Mouse (Mus musculus): Measurements from ENCODE around the gene 1300017J02Rik.
A peak's percentile ranks its signal among the peaks of the same experiment; 100 is the strongest.
"Not testable (repeated sequence)": the region's sequence is repeated elsewhere in the genome, so short reads cannot be mapped to it uniquely, and the experiment has no call there.

The 1300017J02Rik gene

GRCm38 (mm10) chr9:103304927-103305326 lies at the start of gene 1300017J02Rik, which contains the start of gene Topbp1:
1300017J02Rik (minus strand) TSS chr9:103305082.
Topbp1 (plus strand) TSS chr9:103305215.
- DNase-seq, result peak; percentile 95

- not testable (repeated sequence) for DNase-seq
These were observed 48.8 kb upstream of the 1300017J02Rik start for GRCm38 (mm10) chr9:103353500-103354260.

DNA sequence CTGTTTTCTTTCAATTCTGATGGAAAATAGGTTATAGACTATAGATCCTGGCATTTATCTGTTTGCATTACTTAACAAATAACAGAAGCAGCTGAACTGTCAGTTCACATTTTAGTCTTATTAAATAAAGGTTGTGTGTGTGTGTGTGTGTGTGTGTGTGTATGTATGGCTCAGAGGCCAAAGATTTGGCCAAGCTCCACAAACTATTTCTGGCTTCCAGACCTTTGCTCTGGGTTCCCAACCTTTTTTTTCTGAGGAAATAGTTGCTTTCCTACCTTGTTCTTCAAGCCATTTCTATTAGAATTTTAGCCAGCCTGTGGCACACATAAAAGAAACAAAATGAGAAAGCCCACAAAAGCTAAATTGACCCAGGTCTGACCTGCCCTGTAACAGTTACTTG lies 43.9 kb upstream of the 1300017J02Rik start:
- DNase-seq, result no peak

- no peak for DNase-seq
These were observed 43.2 kb upstream of the 1300017J02Rik start for GRCm38 (mm10) chr9:103347996-103348490.

DNA sequence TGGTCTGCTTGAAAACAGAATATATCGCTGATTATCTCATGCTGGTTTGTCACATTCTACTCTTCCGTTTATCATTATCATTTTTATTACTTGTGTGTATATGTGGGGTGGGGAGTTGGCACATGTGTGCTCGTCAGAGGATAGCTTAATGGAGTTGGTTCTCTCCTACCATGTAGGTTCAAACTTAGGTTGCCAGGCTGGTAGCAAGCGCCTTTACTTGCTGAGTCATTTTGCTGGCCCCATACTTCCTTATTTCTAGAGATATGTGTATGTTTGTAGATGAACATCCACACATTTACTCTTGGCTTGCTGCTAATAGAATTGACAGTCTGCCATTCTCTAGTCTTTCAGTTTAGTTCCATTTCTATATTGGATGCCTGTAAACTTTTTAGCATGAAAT lies 42.2 kb upstream of the 1300017J02Rik start:
- DNase-seq, result no peak

DNA sequence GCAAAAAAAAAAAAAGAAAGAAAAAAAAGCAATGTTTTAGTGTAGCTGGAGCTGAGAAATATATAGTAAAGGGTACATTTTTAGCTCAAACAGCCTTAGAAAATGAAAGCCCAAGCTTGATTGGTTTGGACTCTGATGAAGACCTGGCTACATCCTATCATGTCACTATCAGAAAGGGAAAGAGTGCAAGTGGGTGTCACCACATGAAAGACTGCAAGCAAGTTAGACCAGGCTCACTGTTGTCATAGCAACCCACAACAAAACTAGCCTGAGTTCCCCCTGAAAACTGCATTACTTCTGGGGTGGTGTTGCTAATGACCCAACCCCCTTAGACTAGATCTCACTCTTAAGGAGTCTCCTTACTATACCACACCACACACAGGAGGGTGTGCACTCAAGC lies 32.0 kb upstream of the 1300017J02Rik start:
- no peak for DNase-seq

DNA sequence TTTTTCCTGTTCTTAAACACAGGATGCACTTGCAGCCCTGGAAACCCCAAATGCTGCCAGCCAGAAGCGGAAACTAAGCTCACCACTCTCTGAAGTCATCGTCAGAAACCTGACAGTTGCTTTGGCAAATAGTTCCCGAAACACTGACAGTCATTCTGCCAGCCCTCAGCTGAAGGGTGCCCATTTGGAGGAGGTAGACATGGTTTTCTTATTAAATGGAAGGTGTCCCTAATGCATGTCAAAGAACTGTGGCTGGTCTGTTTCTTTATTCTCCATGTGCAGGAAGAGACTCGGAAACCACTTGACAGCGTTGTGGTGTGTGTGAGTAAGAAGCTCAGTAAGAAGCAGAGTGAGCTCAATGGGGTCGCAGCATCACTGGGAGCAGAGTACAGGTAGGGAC lies 27.8 kb upstream of the 1300017J02Rik start:
- DNase-seq, result no peak

- no peak for DNase-seq
These were observed 21.6 kb upstream of the 1300017J02Rik start for GRCm38 (mm10) chr9:103326449-103326848.

DNA sequence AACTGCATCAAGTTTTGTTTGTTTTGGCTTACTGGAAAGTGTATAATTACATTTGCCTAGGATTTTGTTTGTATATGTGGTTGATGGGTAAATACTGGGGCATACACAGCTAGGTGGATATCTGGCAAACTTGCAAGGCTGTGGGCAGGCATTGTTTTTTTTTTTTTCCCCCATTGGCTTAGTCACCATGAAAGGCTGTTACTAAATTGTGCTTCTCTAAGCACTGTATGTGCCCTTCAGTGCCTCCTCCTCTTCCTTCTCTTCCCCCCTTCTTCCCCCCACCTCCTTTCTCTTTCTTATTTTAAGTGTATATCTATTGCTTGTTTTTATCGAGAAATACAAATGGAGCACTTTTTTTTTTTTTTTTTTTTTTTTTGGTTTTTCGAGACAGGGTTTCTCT lies 19.8 kb upstream of the 1300017J02Rik start:
- DNase-seq, result no peak

GRCm38 (mm10) chr9:103309832-103310231 lies 5.0 kb upstream of the 1300017J02Rik start:
- no peak for DNase-seq

DNA sequence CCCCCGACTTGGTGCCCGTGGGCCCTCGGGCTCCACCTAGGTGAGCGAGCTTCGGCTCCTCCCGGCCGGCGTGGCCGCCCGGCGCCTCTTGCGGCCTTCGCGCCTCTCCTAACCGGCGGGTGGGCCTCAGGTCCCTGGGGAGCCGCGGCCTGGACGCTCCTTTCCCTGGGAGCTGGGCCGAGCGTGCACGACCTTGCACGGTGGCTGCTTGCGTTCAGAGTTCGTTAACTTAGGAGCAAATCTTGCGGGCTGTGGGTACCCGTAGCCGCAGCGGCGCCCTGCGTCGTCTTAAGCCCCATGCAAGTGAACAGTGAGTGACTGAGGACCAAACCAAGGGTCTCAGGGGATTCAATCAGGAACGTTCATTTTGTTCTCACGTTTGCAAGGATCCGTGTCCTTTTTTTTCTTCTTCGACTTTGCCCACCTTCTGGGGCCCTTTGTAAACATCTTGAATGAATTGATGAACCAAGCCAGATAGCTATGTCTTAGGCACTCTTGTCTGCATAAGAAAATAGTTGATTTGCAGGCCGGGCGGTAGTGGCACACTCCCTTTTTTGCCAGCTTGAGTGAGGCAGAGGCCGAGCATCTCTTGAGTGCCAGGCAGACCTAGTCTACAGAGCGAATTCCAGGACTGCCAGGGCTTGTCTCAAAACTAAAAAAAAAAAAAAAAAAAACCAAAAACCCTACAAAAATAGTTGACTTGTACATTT lies 605 bp upstream of the 1300017J02Rik start:
- peak; percentile 7 for DNase-seq

DNA sequence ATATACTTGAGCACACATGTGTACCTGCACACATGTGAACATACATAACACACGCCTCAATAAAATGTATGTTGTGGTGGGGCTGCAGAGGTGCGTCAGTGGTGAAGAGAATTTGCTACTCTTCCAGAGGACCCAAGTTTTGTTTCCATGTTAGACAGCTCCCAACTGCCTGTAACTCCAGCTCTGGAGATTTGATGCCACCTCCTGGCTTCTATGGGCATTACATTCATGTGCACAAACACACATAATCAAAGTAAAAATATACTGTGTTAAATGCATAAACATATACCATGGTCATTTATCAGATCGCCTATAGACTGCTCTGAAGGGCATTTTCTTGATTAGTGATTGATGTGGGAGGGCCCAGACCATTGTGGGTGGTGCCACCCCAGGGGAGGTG lies 2.2 kb downstream of the 1300017J02Rik start:
- DNase-seq, result peak; percentile 63

DNA sequence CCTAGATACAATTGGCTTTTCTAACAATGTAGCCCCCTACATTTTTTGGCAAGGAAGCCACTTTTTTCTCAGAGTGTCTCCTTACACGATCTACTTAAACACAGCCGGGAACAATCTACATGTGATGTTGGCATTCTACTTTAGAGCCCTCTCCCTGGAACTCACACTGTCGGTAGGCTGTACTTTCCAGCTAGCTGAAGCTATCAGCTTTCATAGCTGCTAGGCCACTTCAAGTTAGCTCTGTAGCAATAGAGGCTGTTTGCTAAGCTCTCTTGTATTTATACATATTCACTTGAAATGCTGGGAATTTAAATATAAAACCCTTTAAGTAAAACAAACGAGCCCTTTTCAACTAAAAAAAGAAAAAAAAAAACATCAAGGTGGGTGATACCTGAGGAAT lies 2.6 kb downstream of the 1300017J02Rik start:
- no peak for DNase-seq

GRCm38 (mm10) chr9:103301086-103301485 lies 3.8 kb downstream of the 1300017J02Rik start:
- no peak for DNase-seq

- no peak for DNase-seq
These were observed 10.4 kb downstream of the 1300017J02Rik start for GRCm38 (mm10) chr9:103294507-103294906.

DNA sequence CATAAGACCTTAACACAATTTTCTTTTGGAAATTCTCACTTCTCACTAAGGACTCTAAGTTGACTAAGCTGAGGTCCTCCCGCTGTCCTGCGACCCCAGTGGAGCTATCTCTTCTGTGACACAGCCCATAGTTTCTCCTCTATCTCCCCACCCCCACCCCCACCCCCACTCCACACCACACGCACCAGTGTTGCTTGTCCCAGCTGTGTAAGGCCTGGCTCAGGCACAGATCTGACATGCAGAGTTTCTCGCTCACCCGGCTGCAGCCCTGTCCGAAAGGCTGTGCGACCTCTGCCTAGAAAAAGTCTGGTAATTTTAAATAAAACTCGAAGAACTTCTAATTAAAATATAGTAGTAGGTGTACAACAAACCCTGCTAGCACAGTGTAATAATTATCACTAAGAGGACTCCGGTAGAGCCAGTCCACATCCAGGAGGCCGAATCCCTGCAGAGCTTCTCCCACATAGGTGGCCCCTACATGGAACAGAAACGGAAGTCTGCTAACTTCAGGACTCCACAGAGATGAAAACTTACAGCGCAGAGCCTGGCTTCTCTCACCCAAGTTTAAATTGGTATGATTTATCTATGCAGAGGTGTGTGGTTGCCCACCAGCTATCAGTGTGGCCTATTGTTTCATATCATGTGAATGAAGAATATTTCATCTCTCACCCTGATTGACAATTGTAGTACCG lies 16.2 kb downstream of the 1300017J02Rik start:
- no peak for DNase-seq

DNA sequence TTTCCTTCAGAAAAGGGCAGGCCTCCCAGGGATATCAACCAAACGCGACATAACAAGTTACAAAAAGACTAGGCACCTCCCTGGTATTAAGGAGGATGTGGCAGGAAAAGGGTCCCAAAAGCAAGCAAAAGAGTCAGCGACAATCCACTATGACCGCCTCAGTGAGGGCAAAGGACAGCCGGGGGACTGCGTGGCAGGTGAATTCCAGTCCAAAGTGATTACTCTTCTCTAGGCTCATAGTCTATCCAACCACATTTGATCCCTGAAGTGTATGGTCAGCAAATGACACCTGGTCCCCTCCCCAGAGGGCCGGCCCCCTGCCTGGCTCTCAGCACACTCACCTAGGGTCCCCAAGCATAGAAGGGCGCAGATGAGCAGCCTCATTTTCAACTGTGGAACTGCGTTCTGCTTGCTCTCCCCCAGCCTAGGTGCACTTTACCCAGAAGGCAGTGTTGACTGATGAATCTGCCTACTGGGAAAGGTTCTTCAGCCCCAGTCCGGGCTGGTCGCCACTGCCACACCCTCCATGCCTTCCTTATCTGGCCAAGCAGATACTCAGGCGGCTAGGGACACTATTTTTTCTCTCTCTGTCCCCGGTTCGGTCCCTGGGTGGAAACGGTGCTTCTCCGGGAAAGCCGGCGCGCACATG lies 16.9 kb downstream of the 1300017J02Rik start:
- DNase-seq, result no peak

DNA sequence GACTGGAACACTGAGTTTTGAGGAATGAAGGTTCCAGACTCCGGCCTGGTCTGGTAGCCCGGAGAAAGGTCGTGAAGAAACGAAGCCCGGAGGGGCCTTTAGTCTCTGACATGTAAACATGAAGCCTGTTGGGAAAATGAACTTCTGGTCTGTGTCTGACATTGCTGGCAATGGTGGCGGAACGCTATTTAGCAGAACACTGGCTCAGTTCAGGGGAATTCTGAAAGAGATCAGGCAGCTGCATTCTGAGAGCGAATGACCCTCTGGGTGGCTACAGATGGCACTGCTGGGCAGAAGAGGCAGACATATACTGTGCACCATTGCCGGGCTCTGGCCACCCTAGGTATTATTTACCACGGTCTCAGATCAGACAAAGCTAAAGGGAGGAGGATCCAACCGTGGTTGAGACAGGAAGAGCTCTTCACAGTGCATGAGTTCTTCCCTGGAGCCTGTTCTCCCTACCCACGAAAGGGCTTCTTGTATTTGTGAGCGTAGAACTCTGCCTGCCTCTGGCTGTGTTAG lies 17.9 kb downstream of the 1300017J02Rik start:
- DNase-seq, result no peak

DNA sequence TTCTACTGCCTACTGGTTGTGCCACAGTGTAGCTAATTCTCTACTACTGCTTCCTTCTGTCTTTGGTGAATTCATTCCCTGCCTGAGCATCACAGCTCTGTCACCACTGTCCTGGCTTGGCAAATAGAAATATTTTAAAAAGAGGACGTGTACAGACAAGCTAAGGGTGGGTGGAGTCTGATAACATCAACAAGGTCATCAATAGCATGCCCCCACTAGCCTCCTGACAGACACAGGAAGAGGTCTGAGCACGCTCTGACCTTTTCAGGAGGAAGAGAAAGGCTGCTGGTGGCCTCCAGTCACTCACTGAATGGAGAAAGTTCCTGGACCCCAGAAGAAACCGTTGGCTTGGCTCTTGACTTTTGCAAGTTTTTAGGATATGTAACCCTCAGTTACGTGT lies 18.5 kb downstream of the 1300017J02Rik start:
- DNase-seq, result no peak

DNA sequence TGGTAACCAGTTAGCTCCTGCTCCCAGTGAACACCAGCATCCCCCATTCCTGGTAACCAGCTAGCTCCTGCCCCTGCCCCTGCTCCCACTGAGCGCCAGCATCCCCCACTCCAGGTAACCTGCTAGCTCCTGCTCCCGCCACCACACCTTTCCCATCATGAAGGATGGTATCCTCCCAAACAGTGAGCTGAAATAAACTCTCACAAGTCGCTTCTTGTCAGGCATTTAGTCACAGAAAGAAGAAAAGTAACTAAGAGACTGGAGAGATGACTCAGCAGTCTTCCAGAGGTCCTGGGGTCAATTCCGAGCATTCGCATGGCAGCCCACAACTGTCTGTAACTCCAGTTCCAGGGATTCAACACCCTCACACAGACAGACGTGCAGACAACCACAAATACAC lies 28.0 kb downstream of the 1300017J02Rik start:
- no peak for DNase-seq

- no peak for DNase-seq
These were observed 29.2 kb downstream of the 1300017J02Rik start for GRCm38 (mm10) chr9:103275676-103276075.

DNA sequence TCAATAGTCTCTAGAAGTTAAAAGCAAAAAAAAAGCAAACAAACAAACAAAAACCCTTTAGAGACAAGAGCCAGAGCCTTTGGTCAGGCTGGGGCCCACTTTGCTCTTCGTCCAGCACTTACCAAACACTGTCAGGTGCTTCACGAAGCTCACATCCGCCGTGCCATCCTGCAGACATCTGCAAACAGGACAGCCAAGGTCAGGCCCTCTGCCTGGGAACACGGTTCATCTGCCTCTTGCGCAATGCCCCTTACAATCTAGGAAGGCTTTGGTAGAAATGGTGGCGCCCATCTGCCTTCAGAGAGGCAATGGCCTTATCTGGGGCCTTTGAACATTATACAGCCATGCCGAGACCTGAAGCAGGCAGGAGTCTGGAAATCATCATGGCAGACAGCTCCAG lies 30.1 kb downstream of the 1300017J02Rik start:
- no peak for DNase-seq

DNA sequence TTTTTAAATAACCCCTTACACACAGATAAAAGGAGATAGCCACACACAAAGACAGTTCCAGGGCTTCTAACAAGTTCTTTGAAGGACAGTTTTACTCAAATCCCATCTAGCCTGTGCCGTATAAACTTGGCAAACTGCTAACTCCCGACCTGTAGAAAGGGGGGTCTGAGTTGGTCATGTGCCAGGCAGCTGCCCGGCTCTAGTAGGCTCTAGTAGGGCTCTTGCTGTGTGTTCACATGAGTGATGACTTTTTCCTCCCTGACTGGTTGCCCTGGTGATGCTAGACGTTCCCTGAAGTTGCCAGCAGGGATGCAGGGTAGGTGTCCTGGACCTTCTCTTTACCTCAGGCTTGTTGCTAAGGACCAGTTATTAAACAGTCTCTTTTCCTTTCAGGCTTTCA lies 33.8 kb downstream of the 1300017J02Rik start:
- no peak for DNase-seq

All from thymus, postnatal 14 days (tissue).